Mouse (Mus musculus): ENCODE measurements at regions not wholly inside any gene's neighbourhood (a gene's known extent, or its start where the extent isn't known, plus 50 kb on each side); places are given as distances from the start of the nearest gene placed in this dataset.

GRCm38 (mm10) chr3:80033071-80033470, 148.7 kb downstream of the Fam198b start:
- no peak for ATAC-seq (ENCODE audit: low FRiP score)
- H3K36me3 ChIP-seq (replicated peaks; ENCODE audit: control insufficient read depth, insufficient read depth) = no peaks in the 10 kb centered on the region

GRCm38 (mm10) chr3:80038553-80039129, 154.3 kb downstream of the Fam198b start:
- Histone ChIP-seq H3K9ac (no peak overlapping the region), H3K4me2 (replicated peaks) (no peak overlapping the region), H3K27me3 (ENCODE audit: control insufficient read depth, insufficient read depth, low read length) (no peaks in the 10 kb centered on the region), H3K27ac (no peak overlapping the region), H3K9me3 (ENCODE audit: control insufficient read depth, low read length) (no peaks in the 10 kb centered on the region), H3K36me3 (replicated peaks; ENCODE audit: control insufficient read depth, insufficient read depth) (no peaks in the 10 kb centered on the region), H3K4me1 (replicated peaks; ENCODE audit: control insufficient read depth, insufficient read depth, low read length) (no peaks in the 10 kb centered on the region), H3K4me3 (replicated peaks; ENCODE audit: low read length) (no peak overlapping the region)
- WGBS = 79% methylated on average over 11 of the region's 11 CpGs
- ATAC-seq (ENCODE audit: low FRiP score) = no peak
- DNase-seq (ENCODE audit: low spot score) = no peak

More at GRCm38 (mm10) chr3:80033071-80033470, 148.7 kb downstream of the Fam198b start:
- Histone ChIP-seq H3K9ac (no peak overlapping the region), H3K4me3 (replicated peaks; ENCODE audit: low read length) (no peak overlapping the region), H3K4me2 (replicated peaks) (no peak overlapping the region), H3K4me1 (replicated peaks; ENCODE audit: control insufficient read depth, insufficient read depth, low read length) (no peaks in the 10 kb centered on the region), H3K27ac (no peak overlapping the region), H3K27me3 (ENCODE audit: control insufficient read depth, insufficient read depth, low read length) (no peaks in the 10 kb centered on the region), H3K9me3 (ENCODE audit: control insufficient read depth, low read length) (no peaks in the 10 kb centered on the region)
- no peak for DNase-seq (ENCODE audit: low spot score)
- WGBS = 80% methylated on average over 3 of the region's 3 CpGs

GRCm38 (mm10) chr3:80042756-80043484, 158.6 kb downstream of the Fam198b start:
- no peak overlapping the region for H3K4me2 ChIP-seq (replicated peaks)
- H3K9me3 ChIP-seq (ENCODE audit: control insufficient read depth, low read length) = no peaks in the 10 kb centered on the region
- no peak overlapping the region for H3K9ac ChIP-seq
- no peaks in the 10 kb centered on the region for H3K36me3 ChIP-seq (replicated peaks; ENCODE audit: control insufficient read depth, insufficient read depth)
- 73% methylated on average over 5 of the region's 5 CpGs for WGBS
- DNase-seq (ENCODE audit: low spot score) = no peak
- H3K27ac ChIP-seq = no peak overlapping the region
- no peak for ATAC-seq (ENCODE audit: low FRiP score)
- H3K4me3 ChIP-seq (replicated peaks; ENCODE audit: low read length) = no peak overlapping the region
- no peaks in the 10 kb centered on the region for H3K27me3 ChIP-seq (ENCODE audit: control insufficient read depth, insufficient read depth, low read length)
- H3K4me1 ChIP-seq (replicated peaks; ENCODE audit: control insufficient read depth, insufficient read depth, low read length) = no peaks in the 10 kb centered on the region

GRCm38 (mm10) chr3:80049495-80050225, 165.3 kb downstream of the Fam198b start:
- DNase-seq (ENCODE audit: low spot score) (no peak), ATAC-seq (ENCODE audit: low FRiP score) (no peak)
- Histone ChIP-seq H3K4me3 (replicated peaks; ENCODE audit: low read length) (no peak overlapping the region), H3K36me3 (replicated peaks; ENCODE audit: control insufficient read depth, insufficient read depth) (no peaks in the 10 kb centered on the region), H3K27me3 (ENCODE audit: control insufficient read depth, insufficient read depth, low read length) (no peaks in the 10 kb centered on the region), H3K9me3 (ENCODE audit: control insufficient read depth, low read length) (no peaks in the 10 kb centered on the region), H3K27ac (no peak overlapping the region), H3K4me2 (replicated peaks) (no peak overlapping the region), H3K4me1 (replicated peaks; ENCODE audit: control insufficient read depth, insufficient read depth, low read length) (no peaks in the 10 kb centered on the region), H3K9ac (no peak overlapping the region)
- 80% methylated on average over 5 of the region's 5 CpGs for WGBS

GRCm38 (mm10) chr3:80050920-80051319, 166.6 kb downstream of the Fam198b start:
- no peak overlapping the region for H3K27ac ChIP-seq
- no peak overlapping the region for H3K9ac ChIP-seq
- no peaks in the 10 kb centered on the region for H3K27me3 ChIP-seq (ENCODE audit: control insufficient read depth, insufficient read depth, low read length)
- no peaks in the 10 kb centered on the region for H3K4me1 ChIP-seq (replicated peaks; ENCODE audit: control insufficient read depth, insufficient read depth, low read length)
- 85% methylated on average over 4 of the region's 4 CpGs for WGBS
- no peak overlapping the region for H3K4me3 ChIP-seq (replicated peaks; ENCODE audit: low read length)
- no peak overlapping the region for H3K4me2 ChIP-seq (replicated peaks)
- no peaks in the 10 kb centered on the region for H3K36me3 ChIP-seq (replicated peaks; ENCODE audit: control insufficient read depth, insufficient read depth)
- H3K9me3 ChIP-seq (ENCODE audit: control insufficient read depth, low read length) = no peaks in the 10 kb centered on the region
- ATAC-seq (ENCODE audit: low FRiP score) = no peak
- DNase-seq (ENCODE audit: low spot score) = no peak

GRCm38 (mm10) chr3:80051963-80052362, 167.6 kb downstream of the Fam198b start:
- Histone ChIP-seq H3K36me3 (replicated peaks; ENCODE audit: control insufficient read depth, insufficient read depth) (no peaks in the 10 kb centered on the region), H3K27me3 (ENCODE audit: control insufficient read depth, insufficient read depth, low read length) (no peaks in the 10 kb centered on the region), H3K9me3 (ENCODE audit: control insufficient read depth, low read length) (no peaks in the 10 kb centered on the region), H3K9ac (no peak overlapping the region), H3K4me3 (replicated peaks; ENCODE audit: low read length) (no peak overlapping the region), H3K27ac (no peak overlapping the region), H3K4me2 (replicated peaks) (no peak overlapping the region), H3K4me1 (replicated peaks; ENCODE audit: control insufficient read depth, insufficient read depth, low read length) (no peaks in the 10 kb centered on the region)
- DNase-seq (ENCODE audit: low spot score) = no peak
- ATAC-seq (ENCODE audit: low FRiP score) = no peak
- 74% methylated on average over 4 of the region's 4 CpGs for WGBS

GRCm38 (mm10) chr3:80052879-80053278, 168.5 kb downstream of the Fam198b start:
- no peak overlapping the region for H3K27ac ChIP-seq
- DNase-seq (ENCODE audit: low spot score) = no peak
- no peak overlapping the region for H3K9ac ChIP-seq
- ATAC-seq (ENCODE audit: low FRiP score) = no peak
- no peaks in the 10 kb centered on the region for H3K36me3 ChIP-seq (replicated peaks; ENCODE audit: control insufficient read depth, insufficient read depth)
- no peak overlapping the region for H3K4me2 ChIP-seq (replicated peaks)
- H3K4me3 ChIP-seq (replicated peaks; ENCODE audit: low read length) = no peak overlapping the region
- no peaks in the 10 kb centered on the region for H3K4me1 ChIP-seq (replicated peaks; ENCODE audit: control insufficient read depth, insufficient read depth, low read length)
- H3K27me3 ChIP-seq (ENCODE audit: control insufficient read depth, insufficient read depth, low read length) = no peaks in the 10 kb centered on the region
- 64% methylated on average over 3 of the region's 3 CpGs for WGBS
- no peaks in the 10 kb centered on the region for H3K9me3 ChIP-seq (ENCODE audit: control insufficient read depth, low read length)

GRCm38 (mm10) chr3:80053435-80053834, 169.1 kb downstream of the Fam198b start:
- Histone ChIP-seq H3K27me3 (ENCODE audit: control insufficient read depth, insufficient read depth, low read length) (no peaks in the 10 kb centered on the region), H3K9ac (no peak overlapping the region), H3K4me2 (replicated peaks) (no peak overlapping the region), H3K9me3 (ENCODE audit: control insufficient read depth, low read length) (no peaks in the 10 kb centered on the region), H3K27ac (no peak overlapping the region), H3K36me3 (replicated peaks; ENCODE audit: control insufficient read depth, insufficient read depth) (no peaks in the 10 kb centered on the region), H3K4me1 (replicated peaks; ENCODE audit: control insufficient read depth, insufficient read depth, low read length) (no peaks in the 10 kb centered on the region), H3K4me3 (replicated peaks; ENCODE audit: low read length) (no peak overlapping the region)
- no peak for ATAC-seq (ENCODE audit: low FRiP score)
- DNase-seq (ENCODE audit: low spot score) = no peak
- 86% methylated on average over 2 of the region's 2 CpGs for WGBS

GRCm38 (mm10) chr3:80056636-80057350, 172.5 kb downstream of the Fam198b start:
- H3K4me2 ChIP-seq (replicated peaks) = no peak overlapping the region
- H3K27me3 ChIP-seq (ENCODE audit: control insufficient read depth, insufficient read depth, low read length) = no peaks in the 10 kb centered on the region
- DNase-seq (ENCODE audit: low spot score) = no peak
- H3K9ac ChIP-seq = no peak overlapping the region
- ATAC-seq (ENCODE audit: low FRiP score) = no peak
- no peaks in the 10 kb centered on the region for H3K9me3 ChIP-seq (ENCODE audit: control insufficient read depth, low read length)
- no peaks in the 10 kb centered on the region for H3K4me1 ChIP-seq (replicated peaks; ENCODE audit: control insufficient read depth, insufficient read depth, low read length)
- no peak overlapping the region for H3K4me3 ChIP-seq (replicated peaks; ENCODE audit: low read length)
- 79% methylated on average over 6 of the region's 6 CpGs for WGBS
- no peaks in the 10 kb centered on the region for H3K36me3 ChIP-seq (replicated peaks; ENCODE audit: control insufficient read depth, insufficient read depth)
- no peak overlapping the region for H3K27ac ChIP-seq

Measured in hindbrain, embryonic 14.5 days (tissue).